Mouse (Mus musculus): ENCODE measurements around the gene Gm5142.

DNA sequence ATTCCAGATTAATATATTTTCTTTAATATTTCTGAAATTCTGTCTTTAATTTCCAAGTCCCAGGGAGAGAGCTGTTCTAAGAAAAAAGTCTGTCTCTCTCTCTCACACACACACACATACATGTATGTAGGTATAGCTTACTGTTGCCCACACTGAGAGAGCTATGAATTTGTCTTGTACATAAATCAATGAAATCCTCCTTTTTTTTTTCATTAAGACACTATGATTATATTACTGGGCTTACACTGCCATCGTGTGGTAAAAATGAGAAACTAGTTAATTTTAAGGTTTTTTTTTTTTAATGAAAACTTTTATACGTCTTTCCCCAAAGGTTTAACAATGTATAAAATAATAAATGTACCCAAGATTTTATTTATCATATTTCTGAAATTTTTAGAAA is 64.3 kb downstream of the Gm5142 start:
- TF ChIP-seq CTCF (IDR thresholded peaks at IDR 0.05; ENCODE audit: insufficient read depth, low read length) (no peak), POLR2A (IDR thresholded peaks at IDR 0.05; ENCODE audit: borderline replicate concordance, extremely low read depth, low read depth, low read length) (no peak)

Measured in lung, adult 2 months (tissue).